Comparison of ENCODE assay signal across 12 mouse cellular contexts in the genomic region with DNA sequence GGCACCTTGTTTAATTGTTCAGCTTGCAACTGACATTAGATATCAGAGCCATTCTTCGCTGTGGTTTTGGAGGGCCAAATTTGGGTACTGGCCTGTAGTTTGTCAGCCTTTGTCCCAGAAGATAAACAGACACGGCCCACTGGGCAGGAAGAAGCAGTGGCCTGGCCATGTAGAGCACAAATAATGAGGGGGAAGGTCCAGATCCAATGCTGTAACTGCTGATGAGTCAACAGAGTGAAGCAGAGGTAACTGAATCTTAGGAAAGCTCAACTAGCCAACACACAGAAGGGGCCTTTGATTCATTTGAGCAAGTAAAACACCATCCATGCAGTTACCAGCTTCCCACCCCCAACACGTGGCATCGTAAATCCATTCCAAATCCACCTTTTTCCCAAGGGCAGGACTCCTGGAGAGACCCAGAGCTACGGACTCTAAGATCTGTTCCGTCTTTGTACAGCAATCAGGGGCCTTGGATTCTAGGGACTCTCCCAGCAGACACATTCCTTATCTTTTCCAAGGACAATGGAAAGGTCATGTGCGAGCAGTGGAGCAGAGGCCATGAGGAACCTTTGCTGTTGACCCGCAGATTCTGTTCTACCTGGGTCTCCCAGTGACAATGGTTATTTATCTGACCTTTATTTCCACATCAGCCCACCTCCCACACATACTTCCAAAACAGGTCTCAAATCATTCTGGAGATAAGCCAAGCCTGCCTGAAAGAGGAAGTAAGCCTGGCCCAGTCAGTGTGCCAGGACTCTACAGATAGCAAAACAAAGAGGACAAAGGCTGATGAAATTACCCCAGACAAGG.
DNase-seq lines count a peak whose midpoint lies in the region; ATAC-seq lines count a peak whose summit lies in the region.
"Had no signal": no experiment of that assay in that cellular context is flagged by ENCODE, and none has a peak within 500 bp of the region (broad histone marks: within the 10 kb centered on the region; RNA-seq: fewer than 3 reads in every experiment).

No protein-coding gene starts in this region.

- DNase-seq in heart, adult 11 months = peak; percentile 92
- no peak for DNase-seq in heart, postnatal 4 days
- DNase-seq in ovary, adult 18-20 months (ENCODE audit: low spot score) = peak; percentile 26
- no peak for DNase-seq in ovary, postnatal 10 days (ENCODE audit: low spot score)
- peak; percentile 52 for DNase-seq in gonadal fat pad, adult 2 months (ENCODE audit: low read depth)
- DNase-seq in right cerebral cortex, postnatal 36 days (ENCODE audit: low spot score in 2 of 2) = no peak
- no peak for DNase-seq in thymus, postnatal 36 days
- DNase-seq: embryo, embryonic 11 days; kidney, adult 2 months; right cerebral cortex, postnatal 14 days; thymus, adult 18-20 months had no signal

- ATAC-seq in megakaryocyte progenitor cell, adult 5-6 weeks (replicated peaks; ENCODE audit: poor library complexity) = peak; percentile 58

Comparison
In these comparisons a context has a peak if more than half of its experiments do, and no peak if none do; other contexts are left out.
1. DNase-seq: peak in heart, adult 11 months (single experiment), ovary, adult 18-20 months (single experiment) and gonadal fat pad, adult 2 months (single experiment); none in heart, postnatal 4 days (single experiment), ovary, postnatal 10 days (single experiment), right cerebral cortex, postnatal 36 days (0 of 2) and thymus, postnatal 36 days (0 of 2).